Mouse (Mus musculus) embryonic facial prominence, embryonic 11.5 days (tissue): ENCODE measurements around the gene Sema5b. TPM values are rescaled to one million over a fixed set of nuclear protein-coding genes. Genes with fewer than 3 reads are reported as not detected.

ENCODE experiments used
- ATAC-seq: fragments of 200-750 bp; cut with Nextera tagmentation; replicated peaks from 2 replicates; pipeline ENCODE4 v1.8.0; 2017; ENCODE audit warnings: low read depth; ENCODE audit not compliant: insufficient number of reproducible peaks, low FRiP score, low TSS enrichment
- DNase-seq: peaks from one replicate; pipeline ENCODE4 v3.0.0-alpha.2; 2015; ENCODE audit warnings: low spot score
- H3K27ac ChIP-seq: fragments of 300-500 bp; sonication (generic); replicated peaks from 2 replicates; pipeline ENCODE4 v1.5.1; 2014; ENCODE audit warnings: mild to moderate bottlenecking, low read depth, low read length, control low read depth
- H3K27me3 ChIP-seq: fragments of 300-500 bp; sonication (generic); 2 replicates; pipeline ENCODE4 v1.6.1; 2014; ENCODE audit warnings: mild to moderate bottlenecking, low read length, moderate library complexity, mixed read lengths; ENCODE audit not compliant: control insufficient read depth, insufficient read depth
- H3K36me3 ChIP-seq: fragments of 300-500 bp; sonication (generic); replicated peaks from 2 replicates; pipeline ENCODE4 v1.6.1; 2014; ENCODE audit warnings: low read depth, mild to moderate bottlenecking, low read length, moderate library complexity, mixed read lengths; ENCODE audit not compliant: control insufficient read depth, insufficient read depth
- H3K4me1 ChIP-seq: fragments of 300-500 bp; sonication (generic); 2 replicates; pipeline ENCODE4 v1.6.1; 2014; ENCODE audit warnings: low read length, mixed read lengths; ENCODE audit not compliant: control insufficient read depth, insufficient read depth
- H3K4me2 ChIP-seq: fragments of 300-500 bp; sonication (generic); 2 replicates; pipeline ENCODE4 v1.6.1; 2014; ENCODE audit warnings: low read depth, mild to moderate bottlenecking, control low read depth, low read length, moderate library complexity
- H3K4me3 ChIP-seq: fragments of 300-500 bp; sonication (generic); 2 replicates; pipeline ENCODE4 v1.5.1; 2014; ENCODE audit warnings: low read depth, low read length, control low read depth
- H3K9ac ChIP-seq: fragments of 300-500 bp; sonication (generic); replicated peaks from 2 replicates; pipeline ENCODE4 v1.6.1; 2014; ENCODE audit warnings: mild to moderate bottlenecking, control low read depth, low read length
- H3K9me3 ChIP-seq: fragments of 300-500 bp; sonication (generic); replicated peaks from 2 replicates; pipeline ENCODE4 v1.6.1; 2016; ENCODE audit warnings: mild to moderate bottlenecking, low read length, inconsistent platforms, mixed read lengths; ENCODE audit not compliant: control insufficient read depth
- WGBS: fragments of 180-500 bp; shearing (Covaris S2); extraction: QIAGEN DNeasy Blood & Tissue Kit; methylation state at CpG from one replicate; pipeline ENCODE4 v1.1.7; 2014; 5-methylcytosine and 5-hydroxymethylcytosine counted together
- polyA plus RNA-seq: library from polyadenylated mRNA; unstranded; fragments of >200 nt; fragmentation: Nextera tagmentation; extraction: Ambion mirVana; gene quantifications from 2 replicates; pipeline ENCODE4 v1.2.1, GENCODE M21; 2014

Gene Sema5b
- polyA plus RNA-seq, 1 experiment from 2014 or later: 2.9 TPM

- WGBS: 78% methylated on average over 2 of the region's 2 CpGs
- Histone ChIP-seq H3K4me3 (no peak overlapping the region), H3K4me2 (no peak overlapping the region), H3K36me3 (no peaks in the 10 kb centered on the region), H3K27me3 (no peaks in the 10 kb centered on the region), H3K9ac (no peak overlapping the region), H3K27ac (no peak overlapping the region), H3K4me1 (no peaks in the 10 kb centered on the region), H3K9me3 (no peaks in the 10 kb centered on the region)
- ATAC-seq (no peak), DNase-seq (no peak)
These were observed 155.2 kb downstream of the Sema5b start for GRCm38 (mm10) chr16:35696103-35696502.

DNA sequence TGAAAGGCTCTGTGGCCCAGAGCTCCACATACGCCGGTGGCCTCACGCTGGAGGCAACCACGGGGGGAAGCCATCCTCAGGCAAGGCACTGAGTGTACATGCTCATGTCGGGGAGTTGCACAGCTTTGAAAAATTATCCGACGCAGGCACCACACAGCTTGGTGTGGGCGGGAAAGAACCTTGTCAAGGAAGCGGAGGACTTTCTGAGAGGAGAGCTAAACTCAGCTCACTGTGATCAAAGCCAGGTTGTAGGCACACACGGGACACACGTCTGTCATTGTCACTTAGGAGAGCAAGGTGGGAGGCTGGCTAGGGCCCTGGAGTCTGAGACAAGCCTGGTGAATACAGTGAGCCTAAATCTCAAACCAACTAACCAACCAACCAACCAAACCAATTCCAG is 160.9 kb downstream of the Sema5b start:
- Histone ChIP-seq H3K9me3 (no peaks in the 10 kb centered on the region), H3K4me1 (no peaks in the 10 kb centered on the region), H3K4me2 (no peak overlapping the region), H3K36me3 (no peaks in the 10 kb centered on the region), H3K27me3 (no peaks in the 10 kb centered on the region), H3K4me3 (no peak overlapping the region), H3K27ac (no peak overlapping the region), H3K9ac (no peak overlapping the region)
- DNase-seq: no peak
- WGBS: 66% methylated on average over 11 of the region's 11 CpGs
- no peak for ATAC-seq

GRCm38 (mm10) chr16:35703763-35704679 is 163.1 kb downstream of the Sema5b start:
- no peaks in the 10 kb centered on the region for H3K36me3 ChIP-seq
- no peak overlapping the region for H3K27ac ChIP-seq
- H3K4me1 ChIP-seq: no peaks in the 10 kb centered on the region
- H3K4me3 ChIP-seq: no peak overlapping the region
- H3K9ac ChIP-seq: no peak overlapping the region
- DNase-seq: no peak
- H3K27me3 ChIP-seq: no peaks in the 10 kb centered on the region
- H3K4me2 ChIP-seq: no peak overlapping the region
- ATAC-seq: 0 out of 2 replicates have a peak, but pooled peaks have one; percentile 39
- no peaks in the 10 kb centered on the region for H3K9me3 ChIP-seq
- WGBS: 74% methylated on average over 16 of the region's 16 CpGs

GRCm38 (mm10) chr16:35704796-35705195 is 163.9 kb downstream of the Sema5b start:
- no peak overlapping the region for H3K9ac ChIP-seq
- H3K27ac ChIP-seq: no peak overlapping the region
- H3K36me3 ChIP-seq: no peaks in the 10 kb centered on the region
- no peak for DNase-seq
- no peaks in the 10 kb centered on the region for H3K27me3 ChIP-seq
- no peak for ATAC-seq
- H3K4me2 ChIP-seq: no peak overlapping the region
- H3K4me3 ChIP-seq: no peak overlapping the region
- no peaks in the 10 kb centered on the region for H3K4me1 ChIP-seq
- WGBS: 79% methylated on average over 14 of the region's 14 CpGs
- H3K9me3 ChIP-seq: no peaks in the 10 kb centered on the region

GRCm38 (mm10) chr16:35707004-35707403 is 166.1 kb downstream of the Sema5b start:
- Histone ChIP-seq H3K4me2 (no peak overlapping the region), H3K9ac (no peak overlapping the region), H3K36me3 (no peaks in the 10 kb centered on the region), H3K27me3 (no peaks in the 10 kb centered on the region), H3K4me3 (no peak overlapping the region), H3K9me3 (no peaks in the 10 kb centered on the region), H3K27ac (no peak overlapping the region), H3K4me1 (no peaks in the 10 kb centered on the region)
- 91% methylated on average over 5 of the region's 5 CpGs for WGBS
- DNase-seq (no peak), ATAC-seq (no peak)

- Histone ChIP-seq H3K36me3 (no peaks in the 10 kb centered on the region), H3K27me3 (no peaks in the 10 kb centered on the region), H3K4me3 (no peak overlapping the region), H3K4me2 (no peak overlapping the region), H3K4me1 (no peaks in the 10 kb centered on the region), H3K9ac (no peak overlapping the region), H3K27ac (no peak overlapping the region), H3K9me3 (no peaks in the 10 kb centered on the region)
- ATAC-seq (no peak), DNase-seq (peak; percentile 12)
- 59% methylated on average over 7 of the region's 7 CpGs for WGBS
These were observed 170.1 kb downstream of the Sema5b start for GRCm38 (mm10) chr16:35711004-35711403.

- H3K4me3 ChIP-seq: no peak overlapping the region
- no peak for ATAC-seq
- H3K27ac ChIP-seq: no peak overlapping the region
- WGBS: 82% methylated on average over 7 of the region's 7 CpGs
- H3K9ac ChIP-seq: no peak overlapping the region; the same call in 1 of the 2 replicates
- no peaks in the 10 kb centered on the region for H3K36me3 ChIP-seq
- H3K4me2 ChIP-seq: no peak overlapping the region
- H3K27me3 ChIP-seq: no peaks in the 10 kb centered on the region
- H3K4me1 ChIP-seq: no peaks in the 10 kb centered on the region
- DNase-seq: no peak
- H3K9me3 ChIP-seq: 0 out of 2 replicates have a peak, but pooled peaks cover 3% of the 10 kb centered on the region
These were observed 172.7 kb downstream of the Sema5b start for GRCm38 (mm10) chr16:35713606-35714005.
